Mouse (Mus musculus) olfactory bulb, adult 2 months (tissue): ENCODE measurements around the gene Gja5. TPM values are rescaled to one million over a fixed set of nuclear protein-coding genes. Genes with fewer than 3 reads are reported as not detected.
"Not testable (repeated sequence)": the region's sequence is repeated elsewhere in the genome, so short reads cannot be mapped to it uniquely, and the experiment has no call there.

Experiments used
- H3K27ac ChIP-seq: fragments of 200-500 bp; 2 replicates; pipeline ENCODE4 v1.5.1; 2012; ENCODE audit warnings: low read depth, low read length; ENCODE audit not compliant: insufficient read depth
- H3K4me1 ChIP-seq: fragments of 200-500 bp; 2 replicates; pipeline ENCODE4 v1.6.1; 2012; ENCODE audit warnings: low read length; ENCODE audit not compliant: control insufficient read depth, insufficient read depth
- H3K4me3 ChIP-seq: fragments of 200-500 bp; 2 replicates; pipeline ENCODE4 v1.5.1; 2012; ENCODE audit warnings: mild to moderate bottlenecking, low read depth, low read length, moderate library complexity; ENCODE audit not compliant: insufficient read depth
- CTCF ChIP-seq: fragments of 200-500 bp; IDR thresholded peaks from 2 replicates; pipeline ENCODE4 v1.5.1; 2012; ENCODE audit warnings: low read depth, mild to moderate bottlenecking, low read length, moderate library complexity; ENCODE audit not compliant: insufficient read depth
- POLR2A ChIP-seq: fragments of 200-500 bp; IDR thresholded peaks from 2 replicates; pipeline ENCODE4 v1.6.1; 2012; ENCODE audit warnings: mild to moderate bottlenecking, low read depth, low read length, moderate library complexity; ENCODE audit not compliant: insufficient read depth
- WGBS: fragments of 180-500 bp; shearing (Covaris S2); methylation state at CpG from one replicate; pipeline ENCODE4 v1.1.7; 2018; 5-methylcytosine and 5-hydroxymethylcytosine counted together
- polyA plus RNA-seq: library from polyadenylated mRNA; stranded (reverse); fragments of >200 nt; gene quantifications from 2 replicates; pipeline ENCODE4 v1.2.4, GENCODE M21; 2012; ENCODE audit warnings: low replicate concordance; ENCODE audit not compliant: missing spikeins, insufficient read depth, insufficient read length

The Gja5 gene
- polyA plus RNA-seq, 1 experiment = not detected

DNA sequence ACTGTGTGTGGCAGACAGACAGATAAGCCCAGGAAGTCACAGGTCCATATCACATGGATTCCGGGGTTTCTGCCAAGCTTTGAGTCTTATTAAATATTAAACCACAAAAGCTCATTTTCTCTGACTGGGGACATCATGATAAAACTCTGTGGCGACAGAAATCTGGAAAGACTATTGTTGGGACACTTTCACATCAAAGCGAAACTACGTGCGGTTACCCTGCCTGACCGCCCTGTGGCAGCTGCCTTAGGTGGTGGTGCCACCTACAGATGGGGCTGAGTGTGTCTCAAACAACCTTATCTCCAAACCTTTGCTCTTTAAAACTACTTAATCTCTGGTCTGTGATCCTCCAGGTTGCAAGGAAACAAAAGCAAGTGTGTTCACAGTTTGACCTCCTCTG is 171.9 kb downstream of the Gja5 start:
- H3K4me1 ChIP-seq = peaks cover 8% of the 10 kb centered on the region
- no peak overlapping the region for H3K27ac ChIP-seq
- TF ChIP-seq POLR2A (no peak), CTCF (no peak)
- 36% methylated on average over 6 of the region's 6 CpGs for WGBS
- H3K4me3 ChIP-seq = no peak overlapping the region

DNA sequence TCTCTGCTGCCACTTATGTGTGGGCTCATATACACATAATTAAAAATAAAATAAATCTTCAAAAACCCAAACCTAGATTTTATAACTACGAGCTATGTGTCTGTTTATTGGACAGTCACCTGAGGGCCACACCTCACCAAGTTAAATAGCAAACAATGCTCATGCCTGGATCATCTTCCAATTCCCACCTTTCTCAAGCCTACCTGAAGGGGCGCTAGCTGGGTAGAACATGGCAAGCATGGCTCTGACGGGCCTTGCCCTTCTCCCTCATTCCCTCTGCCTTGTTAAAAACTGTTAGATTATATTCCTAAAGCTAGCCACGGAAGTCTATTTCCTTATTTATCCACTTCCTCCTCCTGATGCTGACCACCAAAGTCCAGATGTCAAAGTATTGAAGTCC is 173.9 kb downstream of the Gja5 start:
- Histone ChIP-seq H3K4me1 (no peaks in the 10 kb centered on the region), H3K27ac (no peak overlapping the region), H3K4me3 (no peak overlapping the region)
- 74% methylated on average over 4 of the region's 4 CpGs for WGBS
- TF ChIP-seq POLR2A = no peak

DNA sequence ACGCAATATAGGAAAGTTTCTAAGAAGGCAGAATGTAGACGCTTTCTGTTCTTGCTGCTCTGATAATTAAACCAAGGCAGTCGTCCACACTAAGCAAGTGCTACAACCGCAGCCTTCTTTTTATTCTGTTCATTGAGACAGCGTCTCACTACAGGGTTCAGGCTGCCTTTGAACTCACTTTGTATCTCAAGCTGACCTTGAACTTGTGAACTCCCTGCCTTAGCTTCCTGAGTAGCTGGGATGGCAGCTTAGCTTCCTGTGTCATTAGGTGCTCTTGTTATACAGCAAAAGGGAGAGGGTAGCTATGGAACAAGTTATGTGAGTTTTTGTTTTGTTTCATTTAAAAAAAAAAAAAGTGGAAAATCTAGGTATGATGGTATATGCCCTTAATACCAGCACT is 177.7 kb downstream of the Gja5 start:
- 89% methylated on average over 5 of the region's 5 CpGs for WGBS
- H3K27ac ChIP-seq = no peak overlapping the region
- no peaks in the 10 kb centered on the region for H3K4me1 ChIP-seq
- no peak overlapping the region for H3K4me3 ChIP-seq
- TF ChIP-seq CTCF (no peak), POLR2A (no peak)

DNA sequence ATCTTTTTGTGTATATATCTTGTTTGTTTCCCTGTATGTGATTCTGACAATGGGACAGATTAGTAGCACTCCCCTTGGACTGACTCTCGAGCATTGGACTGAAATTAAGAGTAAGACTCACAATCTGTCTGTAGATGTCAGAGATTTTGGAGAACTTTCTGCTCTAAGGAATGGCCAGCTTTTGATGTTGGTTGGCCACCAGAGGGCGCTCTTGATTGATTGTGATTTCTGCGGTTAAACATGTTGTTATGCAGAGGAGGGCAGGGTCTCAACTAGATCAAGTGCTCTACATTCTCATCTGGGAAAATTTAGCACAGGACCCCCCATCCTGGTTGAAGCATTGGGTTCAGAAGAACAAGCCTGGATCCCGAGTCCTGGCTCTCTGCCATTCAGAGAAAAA is 182.8 kb downstream of the Gja5 start:
- no peak overlapping the region for H3K4me3 ChIP-seq
- WGBS = 83% methylated on average over 4 of the region's 4 CpGs
- TF ChIP-seq POLR2A = no peak
- no peak for TF ChIP-seq CTCF
- H3K4me1 ChIP-seq = no peaks in the 10 kb centered on the region
- no peak overlapping the region for H3K27ac ChIP-seq

DNA sequence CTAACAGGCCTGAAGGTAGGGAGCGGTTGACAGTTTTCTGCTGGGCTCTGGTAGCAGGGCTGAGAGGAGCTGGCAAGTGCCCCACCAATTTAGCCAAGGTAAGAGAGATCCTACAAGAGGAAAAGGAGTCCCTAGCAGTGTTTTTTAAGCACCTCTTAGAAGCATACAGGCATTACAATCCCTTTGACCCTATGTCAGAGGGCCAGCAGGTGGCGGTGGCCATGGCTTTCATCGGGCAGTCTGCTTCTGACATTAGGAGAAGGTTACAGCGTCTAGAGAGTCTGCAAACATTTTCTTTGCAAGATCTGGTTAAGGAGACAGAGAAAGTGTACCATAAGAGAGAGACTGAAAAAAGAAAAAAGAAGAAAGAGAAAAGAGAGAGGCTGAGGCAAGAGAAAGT is 183.8 kb downstream of the Gja5 start:
- H3K27ac ChIP-seq, H3K4me1 ChIP-seq, H3K4me3 ChIP-seq: not testable (repeated sequence)
- 89% methylated on average over 4 of the region's 4 CpGs for WGBS

DNA sequence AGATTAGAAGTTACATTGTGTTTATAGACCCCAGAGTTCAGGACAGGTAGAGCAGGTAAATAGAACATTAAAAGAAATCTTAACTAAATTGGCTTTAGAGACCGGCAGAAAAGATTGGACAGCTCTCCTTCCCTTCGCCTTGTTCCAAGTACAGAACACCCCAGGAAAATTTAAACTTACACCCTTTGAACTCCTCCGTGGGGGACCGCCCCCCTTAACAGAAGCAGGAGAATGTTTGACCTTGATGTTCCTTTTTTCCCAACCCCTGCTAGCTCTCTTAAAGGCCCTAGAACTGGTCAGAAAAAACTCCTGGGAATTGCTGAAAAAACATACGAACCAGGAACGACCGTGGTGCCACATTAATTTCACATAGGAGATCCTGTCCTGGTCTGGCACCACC is 187.5 kb downstream of the Gja5 start:
- H3K4me1 ChIP-seq, H3K4me3 ChIP-seq, H3K27ac ChIP-seq: not testable (repeated sequence)
- 93% methylated on average over 7 of the region's 7 CpGs for WGBS

DNA sequence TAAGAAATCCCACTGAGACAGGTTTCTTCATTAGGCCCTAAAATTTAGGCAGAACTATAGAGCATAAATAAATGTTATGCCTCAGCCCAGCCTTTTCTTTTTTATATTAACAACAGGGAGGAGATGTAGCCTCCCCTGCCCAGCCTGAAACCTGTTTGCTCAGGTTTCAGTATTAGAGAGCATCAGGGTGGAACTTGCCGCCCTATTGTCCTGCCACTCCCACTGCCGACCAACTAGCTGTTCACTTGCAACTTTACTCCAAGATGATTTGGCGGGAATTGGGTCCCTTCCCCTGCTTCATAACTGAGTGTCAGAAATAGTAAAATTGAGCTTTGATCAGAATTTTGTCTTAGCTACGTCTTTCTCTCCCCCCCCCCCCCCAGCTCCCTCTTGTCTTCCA is 192.2 kb downstream of the Gja5 start:
- WGBS = 84% methylated on average over 4 of the region's 4 CpGs
- not testable (repeated sequence) for H3K27ac ChIP-seq, H3K4me1 ChIP-seq, H3K4me3 ChIP-seq

DNA sequence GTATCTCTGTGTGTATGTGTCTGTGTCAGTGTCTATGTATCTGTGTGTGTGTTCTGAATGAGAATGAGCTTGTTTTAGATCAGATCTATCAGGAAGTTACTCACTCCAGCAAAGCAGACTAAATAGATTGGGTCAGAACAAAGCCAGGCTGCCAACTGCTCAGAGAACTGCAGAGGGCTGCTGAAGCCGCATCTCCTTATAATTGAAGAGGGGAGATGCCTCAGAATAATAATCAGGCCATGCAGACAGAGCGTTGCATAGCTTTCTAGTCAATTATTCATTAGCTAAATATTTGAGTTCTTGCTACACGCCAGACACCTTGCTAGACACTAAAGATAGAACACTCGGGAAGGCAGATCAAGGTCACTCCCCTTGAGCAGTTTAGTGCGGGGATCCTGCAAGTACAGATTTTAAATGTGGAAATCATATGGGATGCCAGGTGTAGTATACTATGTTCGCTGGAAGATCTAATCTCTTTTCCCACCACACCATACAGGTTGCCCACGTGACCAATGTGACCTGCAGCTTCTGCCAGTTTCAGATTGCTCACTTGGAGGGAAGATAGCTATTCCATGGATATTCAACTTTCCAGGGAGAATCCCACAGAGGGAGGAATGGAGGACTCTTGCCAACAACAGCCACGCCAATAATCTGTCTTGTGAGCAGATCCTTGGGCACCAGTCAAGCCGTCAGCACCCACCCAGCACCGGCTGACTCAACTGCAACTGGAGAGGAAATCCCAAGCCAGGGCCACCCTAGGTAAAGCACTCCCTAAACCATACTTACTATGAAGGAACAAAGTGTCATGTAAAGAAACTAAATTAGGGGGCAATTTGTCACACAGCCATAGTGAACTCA is 196.5 kb downstream of the Gja5 start:
- Histone ChIP-seq H3K4me1 (no peaks in the 10 kb centered on the region), H3K4me3 (no peak overlapping the region), H3K27ac (no peak overlapping the region)
- TF ChIP-seq CTCF (no peak), POLR2A (no peak)
- WGBS = 48% methylated on average over 10 of the region's 10 CpGs

DNA sequence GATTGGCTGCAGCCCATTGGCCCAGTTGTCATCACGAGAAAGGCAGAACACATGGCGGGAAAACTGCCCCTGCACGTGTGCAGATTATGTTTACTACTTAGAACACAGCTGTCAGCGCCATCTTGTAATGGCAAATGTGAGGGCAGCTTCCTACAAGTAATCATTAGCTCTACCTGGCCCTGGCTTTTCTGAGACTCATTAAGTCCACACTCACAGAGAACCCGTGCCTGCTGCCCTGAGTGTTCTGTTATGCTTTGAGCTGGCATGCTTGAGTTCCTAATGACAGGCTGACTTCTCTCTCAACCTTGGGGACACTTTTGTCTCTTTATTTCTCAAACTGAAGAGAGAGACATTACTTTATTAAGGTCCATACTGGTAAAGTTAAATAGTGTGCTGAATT is 199.5 kb downstream of the Gja5 start:
- not testable (repeated sequence) for H3K4me1 ChIP-seq, H3K27ac ChIP-seq, H3K4me3 ChIP-seq
- WGBS = 81% methylated on average over 3 of the region's 5 CpGs

DNA sequence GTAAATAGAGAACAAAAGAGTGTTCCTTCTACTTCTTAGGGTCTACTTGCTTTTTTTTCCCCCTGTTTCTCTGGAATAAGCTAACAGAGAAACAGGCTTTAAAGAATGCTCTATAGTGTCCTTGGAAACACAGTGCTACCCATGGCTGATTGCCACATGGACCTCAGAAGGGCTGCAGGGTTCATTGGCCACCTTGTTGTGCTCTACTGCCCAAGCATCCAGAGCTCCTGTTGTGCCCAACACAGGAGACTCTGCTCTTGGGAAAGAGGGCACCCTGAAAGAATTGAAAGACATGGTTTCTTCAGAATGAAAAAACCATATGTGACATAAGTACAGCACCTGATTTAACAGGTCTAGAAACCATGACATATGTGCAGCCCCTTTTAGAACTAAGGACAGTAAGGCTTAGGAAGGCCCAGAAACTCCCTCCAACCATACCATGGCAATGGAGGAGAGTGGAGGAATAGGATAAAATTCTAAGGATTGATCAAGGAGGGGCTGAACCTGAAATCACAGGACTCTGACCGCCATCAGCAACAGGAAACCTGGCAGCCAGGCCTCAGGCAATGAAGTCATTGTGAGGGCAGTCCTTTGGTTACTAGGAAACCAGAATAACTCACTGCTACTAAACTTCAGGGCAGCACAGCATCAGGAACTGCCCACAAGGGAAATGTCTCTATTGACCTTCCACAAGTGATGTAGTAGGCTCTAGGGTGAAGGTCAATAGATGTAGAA is 200.4 kb downstream of the Gja5 start:
- WGBS = 82% methylated on average over 1 of the region's 1 CpGs
- no peak overlapping the region for H3K27ac ChIP-seq
- H3K4me3 ChIP-seq = no peak overlapping the region
- TF ChIP-seq CTCF (no peak), POLR2A (no peak)
- H3K4me1 ChIP-seq = no peaks in the 10 kb centered on the region
